Mouse (Mus musculus) stomach, embryonic 16.5 days (tissue): ENCODE measurements around the gene Elavl3. TPM values are rescaled to one million over a fixed set of nuclear protein-coding genes. Genes with fewer than 3 reads are reported as not detected.
A peak's percentile ranks its signal among the peaks of the same experiment; 100 is the strongest.

Experiments
- ATAC-seq: fragments of 200-750 bp; cut with Nextera tagmentation; 2 replicates; pipeline ENCODE4 v1.8.0; 2017; ENCODE audit warnings: moderate number of reproducible peaks, moderate TSS enrichment; ENCODE audit not compliant: insufficient read depth, low FRiP score
- H3K27ac ChIP-seq: fragments of 300-500 bp; sonication (generic); 2 replicates; pipeline ENCODE4 v1.5.1; 2014; ENCODE audit warnings: low read length
- H3K27me3 ChIP-seq: fragments of 300-500 bp; sonication (generic); 2 replicates; pipeline ENCODE4 v1.6.1; 2014; ENCODE audit warnings: low read length, control low read depth, mixed read lengths; ENCODE audit not compliant: control insufficient read depth, insufficient read depth
- H3K36me3 ChIP-seq: fragments of 300-500 bp; sonication (generic); 2 replicates; pipeline ENCODE4 v1.6.1; 2014; ENCODE audit warnings: low read length; ENCODE audit not compliant: control insufficient read depth, insufficient read depth
- H3K4me1 ChIP-seq: fragments of 300-500 bp; sonication (generic); 2 replicates; pipeline ENCODE4 v1.6.1; 2014; ENCODE audit warnings: low read length, control low read depth, mixed read lengths; ENCODE audit not compliant: control insufficient read depth, insufficient read depth
- H3K4me2 ChIP-seq: fragments of 300-500 bp; sonication (generic); 2 replicates; pipeline ENCODE4 v1.6.1; 2014; ENCODE audit warnings: low read depth, low read length, mixed read lengths
- H3K4me3 ChIP-seq: fragments of 300-500 bp; sonication (generic); replicated peaks from 2 replicates; pipeline ENCODE4 v1.5.1; 2014; ENCODE audit warnings: mild to moderate bottlenecking, low read length
- H3K9ac ChIP-seq: fragments of 300-500 bp; sonication (generic); 2 replicates; pipeline ENCODE4 v1.6.1; 2014; ENCODE audit warnings: low read length
- H3K9me3 ChIP-seq: fragments of 300-500 bp; sonication (generic); replicated peaks from 2 replicates; pipeline ENCODE4 v1.6.1; 2016; ENCODE audit warnings: low read length, control low read depth; ENCODE audit not compliant: control insufficient read depth
- WGBS: fragments of 180-500 bp; shearing (Covaris S2); extraction: QIAGEN DNeasy Blood & Tissue Kit; methylation state at CpG from one replicate; pipeline ENCODE4 v1.1.7; 2014; 5-methylcytosine and 5-hydroxymethylcytosine counted together
- polyA plus RNA-seq: library from polyadenylated mRNA; unstranded; fragments of >200 nt; fragmentation: Nextera tagmentation; extraction: Ambion mirVana; gene quantifications from 2 replicates; pipeline ENCODE4 v1.2.1, GENCODE M21; 2015

Elavl3 gene
- polyA plus RNA-seq: 1.9 and 2.1 TPM in 2 replicates

GRCm38 (mm10) chr9:22051958-22052254 lies at the start of gene Elavl3:
Elavl3 (minus strand) TSS chr9:22052023.
- WGBS: 2% methylated on average over 28 of the region's 28 CpGs
- no peak for ATAC-seq
- H3K9me3 ChIP-seq: no peaks in the 10 kb centered on the region
- H3K4me2 ChIP-seq: peak within 1 kb of the TSS; percentile 59
- peaks cover 18% of the 10 kb centered on the region for H3K4me1 ChIP-seq
- peak within 1 kb of the TSS; percentile 43 for H3K9ac ChIP-seq
- H3K27me3 ChIP-seq: peaks cover 56% of the 10 kb centered on the region
- H3K4me3 ChIP-seq: peak within 1 kb of the TSS; percentile 38
- H3K36me3 ChIP-seq: no peaks in the 10 kb centered on the region
- no peak within 1 kb of the TSS for H3K27ac ChIP-seq

DNA sequence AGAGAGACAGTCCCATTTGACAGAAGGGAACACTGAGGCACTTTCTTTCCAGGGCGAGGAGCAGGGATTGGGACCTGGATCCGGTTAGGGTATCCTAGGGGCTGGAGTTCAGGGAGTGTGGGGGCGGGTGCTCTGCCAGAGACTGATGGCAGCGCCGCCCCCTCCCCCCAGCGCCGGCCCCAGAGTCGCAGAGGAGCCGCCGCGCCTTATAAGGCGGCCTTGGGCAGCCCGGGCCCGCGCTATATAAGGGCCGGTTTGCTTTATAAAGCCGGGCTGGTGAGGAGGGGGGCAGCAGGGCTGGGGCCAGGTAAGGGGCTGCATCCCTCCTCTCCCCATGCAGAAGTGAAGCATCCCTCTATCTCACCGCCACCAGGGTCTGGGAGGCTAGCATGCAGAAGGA lies 48.1 kb upstream of the Elavl3 start:
- no peaks in the 10 kb centered on the region for H3K36me3 ChIP-seq
- peak; percentile 80 for ATAC-seq
- H3K4me3 ChIP-seq: peak overlapping the region; percentile 38
- peak overlapping the region; percentile 36 for H3K4me2 ChIP-seq
- WGBS: 2% methylated on average over 18 of the region's 18 CpGs
- 0 out of 2 replicates have a peak, but pooled peaks cover 4% of the 10 kb centered on the region for H3K4me1 ChIP-seq
- peaks cover 24% of the 10 kb centered on the region for H3K27me3 ChIP-seq
- peak overlapping the region; percentile 63 for H3K9ac ChIP-seq
- peak overlapping the region; percentile 84 for H3K27ac ChIP-seq
- no peaks in the 10 kb centered on the region for H3K9me3 ChIP-seq

DNA sequence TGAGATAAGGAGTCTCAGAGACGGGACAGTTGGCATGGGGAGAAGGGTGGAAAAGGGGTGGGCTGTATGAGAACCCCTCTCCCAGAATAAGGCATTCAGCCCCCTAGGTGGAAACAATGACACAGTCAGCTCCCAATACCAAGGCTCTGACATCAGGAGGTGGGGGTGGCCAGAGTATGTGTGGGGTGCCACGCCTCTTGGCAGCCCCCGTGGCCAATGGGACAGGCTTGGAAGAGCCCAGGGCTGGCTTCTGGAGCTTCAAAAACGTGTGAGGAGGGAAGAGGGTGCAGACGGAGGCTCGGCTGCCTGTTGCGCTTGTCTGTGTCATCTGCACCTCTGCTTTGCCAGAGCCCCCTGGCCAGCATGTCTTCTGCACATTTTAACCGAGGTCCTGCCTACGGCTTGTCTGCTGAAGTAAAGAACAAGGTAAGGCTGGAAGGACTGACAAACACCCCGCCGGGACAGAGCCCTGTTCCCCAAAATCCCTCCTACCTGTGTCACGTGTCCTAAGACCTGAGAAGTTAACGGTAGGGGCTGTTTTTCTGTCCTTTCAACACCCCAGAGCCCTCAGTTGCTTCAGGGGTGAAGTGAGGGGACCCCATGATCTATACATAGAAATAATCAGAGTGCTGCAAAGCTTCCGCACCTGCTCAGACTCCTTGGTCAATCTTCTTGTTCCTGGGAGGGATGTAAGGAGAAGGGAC lies 47.3 kb upstream of the Elavl3 start, which contains the start of gene Cnn1:
TSS of gene Cnn1 (plus strand) at position 224 of the 704 bp plus-strand sequence.
- Histone ChIP-seq H3K4me3 (peak within 1 kb of the TSS; percentile 38), H3K4me1 (0 out of 2 replicates have a peak, but pooled peaks cover 4% of the 10 kb centered on the region), H3K4me2 (peak within 1 kb of the TSS; percentile 36), H3K9me3 (no peaks in the 10 kb centered on the region), H3K9ac (peak within 1 kb of the TSS; percentile 63), H3K27me3 (peaks cover 24% of the 10 kb centered on the region), H3K36me3 (no peaks in the 10 kb centered on the region), H3K27ac (peak within 1 kb of the TSS; percentile 84)
- peak; percentile 62; the same call in 1 of the 2 replicates for ATAC-seq
- WGBS: 5% methylated on average over 14 of the region's 14 CpGs

GRCm38 (mm10) chr9:22095854-22096307 lies 44.1 kb upstream of the Elavl3 start:
- WGBS: 2% methylated on average over 24 of the region's 24 CpGs
- Histone ChIP-seq H3K4me2 (peak overlapping the region; percentile 59), H3K27ac (peak overlapping the region; percentile 15; the same call in 1 of the 2 replicates), H3K9me3 (no peaks in the 10 kb centered on the region), H3K4me1 (0 out of 2 replicates have a peak, but pooled peaks cover 4% of the 10 kb centered on the region), H3K27me3 (peaks cover 18% of the 10 kb centered on the region), H3K36me3 (no peaks in the 10 kb centered on the region), H3K4me3 (peak overlapping the region; percentile 35), H3K9ac (peak overlapping the region; percentile 69)
- peak; percentile 73 for ATAC-seq

DNA sequence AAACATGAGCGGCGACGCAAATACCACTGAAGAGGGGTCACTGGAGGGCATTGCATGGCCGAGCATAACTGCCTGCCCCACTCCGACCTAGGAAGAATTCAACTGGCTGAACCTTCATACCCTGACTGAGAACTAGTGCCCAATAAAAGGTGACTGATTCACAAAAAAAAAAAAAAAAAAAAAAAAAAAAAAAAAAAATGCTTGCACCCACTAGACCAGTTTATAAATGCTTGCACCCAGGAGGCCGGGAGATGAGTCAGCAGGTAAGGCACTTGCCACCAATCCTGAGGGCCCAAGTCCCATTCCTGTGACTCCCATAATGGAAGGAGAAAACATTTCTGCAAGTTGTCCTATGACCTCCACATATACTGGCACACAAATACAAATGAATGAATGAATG lies 40.9 kb upstream of the Elavl3 start:
- Histone ChIP-seq H3K27ac (no peak overlapping the region), H3K27me3 (no peaks in the 10 kb centered on the region), H3K4me2 (no peak overlapping the region), H3K4me1 (no peaks in the 10 kb centered on the region), H3K36me3 (no peaks in the 10 kb centered on the region), H3K4me3 (no peak overlapping the region), H3K9ac (no peak overlapping the region), H3K9me3 (no peaks in the 10 kb centered on the region)
- 83% methylated on average over 6 of the region's 6 CpGs for WGBS
- no peak for ATAC-seq

- Histone ChIP-seq H3K9ac (no peak overlapping the region), H3K4me3 (no peak overlapping the region), H3K27me3 (no peaks in the 10 kb centered on the region), H3K4me2 (no peak overlapping the region), H3K27ac (no peak overlapping the region), H3K9me3 (no peaks in the 10 kb centered on the region), H3K36me3 (no peaks in the 10 kb centered on the region), H3K4me1 (peaks cover 8% of the 10 kb centered on the region; the same call in 1 of the 2 replicates)
- WGBS: 83% methylated on average over 7 of the region's 7 CpGs
- no peak for ATAC-seq
Observed at GRCm38 (mm10) chr9:22089986-22090385, 38.2 kb upstream of the Elavl3 start.

DNA sequence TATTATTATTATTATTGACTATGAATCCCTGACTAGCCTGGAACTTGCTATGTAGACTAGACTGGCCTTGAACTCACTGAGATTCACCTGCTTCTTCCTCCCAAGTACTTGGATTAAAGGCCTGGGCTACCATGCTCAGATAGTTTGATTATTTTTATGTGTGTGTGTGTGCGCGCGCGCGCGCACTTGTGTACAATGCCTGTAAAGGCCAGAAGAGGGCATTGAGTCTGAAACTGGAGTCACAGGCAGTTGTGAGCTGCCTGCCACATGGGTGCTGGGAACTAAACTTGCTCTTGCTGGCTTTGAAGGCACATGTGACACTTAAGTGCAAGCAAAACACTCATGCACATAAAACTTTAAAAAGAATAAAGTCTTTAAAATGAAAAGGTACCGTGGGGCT lies 37.5 kb upstream of the Elavl3 start:
- Histone ChIP-seq H3K9me3 (no peaks in the 10 kb centered on the region), H3K27me3 (no peaks in the 10 kb centered on the region), H3K4me2 (no peak overlapping the region), H3K36me3 (no peaks in the 10 kb centered on the region), H3K9ac (no peak overlapping the region), H3K27ac (no peak overlapping the region), H3K4me1 (peaks cover 8% of the 10 kb centered on the region; the same call in 1 of the 2 replicates), H3K4me3 (no peak overlapping the region)
- ATAC-seq: no peak
- WGBS: 98% methylated on average over 7 of the region's 7 CpGs

DNA sequence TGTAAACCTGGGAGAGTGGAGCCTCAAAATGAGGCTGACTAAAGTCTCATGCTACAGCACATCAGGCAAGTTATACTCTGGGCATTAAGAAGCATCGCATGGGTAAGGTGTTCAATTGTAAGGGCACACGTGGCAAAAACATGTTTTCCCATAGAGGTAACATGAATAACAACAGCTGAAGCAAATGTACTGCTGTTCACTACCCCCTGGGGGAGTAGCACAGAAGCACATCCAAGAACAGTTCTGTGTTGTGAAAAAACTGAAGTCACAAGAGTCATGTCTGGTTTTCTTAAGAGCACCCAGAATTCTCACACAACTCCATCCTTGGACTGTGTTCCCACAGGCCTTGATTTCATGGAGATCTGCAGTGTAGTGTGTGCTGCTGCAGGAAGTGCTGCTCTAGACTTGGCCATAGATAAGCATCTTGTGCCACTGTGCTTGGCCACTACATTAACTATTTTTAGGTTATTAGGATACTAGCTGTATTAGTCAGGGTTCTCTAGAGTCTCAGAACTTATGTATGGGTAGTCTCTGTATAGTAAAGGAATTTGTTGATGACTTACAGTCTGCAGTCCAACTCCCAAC lies 35.3 kb upstream of the Elavl3 start:
- Histone ChIP-seq H3K27me3 (no peaks in the 10 kb centered on the region), H3K9ac (no peak overlapping the region), H3K36me3 (no peaks in the 10 kb centered on the region), H3K9me3 (no peaks in the 10 kb centered on the region), H3K27ac (no peak overlapping the region), H3K4me2 (no peak overlapping the region), H3K4me1 (peaks cover 8% of the 10 kb centered on the region; the same call in 1 of the 2 replicates), H3K4me3 (no peak overlapping the region)
- no peak for ATAC-seq
- WGBS: 84% methylated on average over 2 of the region's 2 CpGs

DNA sequence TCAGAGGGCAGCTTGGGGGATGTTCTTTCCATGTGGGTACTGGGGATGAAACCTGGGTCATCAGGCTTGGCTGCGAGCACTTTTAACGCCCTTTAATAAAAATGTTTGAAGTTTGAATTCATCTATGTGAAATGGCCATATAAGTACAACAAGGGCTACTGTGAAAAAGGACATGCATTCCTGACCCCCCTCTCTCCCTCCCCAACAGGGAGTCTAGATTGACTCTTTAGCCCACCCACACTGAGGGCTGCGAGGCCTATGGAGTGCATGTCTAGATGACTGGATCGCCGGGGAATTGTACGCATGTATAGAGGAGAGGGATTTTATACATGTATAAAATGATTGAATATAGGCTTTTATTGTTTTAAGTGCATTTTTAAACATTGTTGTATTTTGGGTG lies 34.2 kb upstream of the Elavl3 start:
- peak overlapping the region; percentile 94 for H3K27ac ChIP-seq
- peak overlapping the region; percentile 88 for H3K4me3 ChIP-seq
- no peaks in the 10 kb centered on the region for H3K36me3 ChIP-seq
- 50% methylated on average over 6 of the region's 6 CpGs for WGBS
- peak overlapping the region; percentile 75 for H3K4me2 ChIP-seq
- H3K4me1 ChIP-seq: peaks cover 8% of the 10 kb centered on the region; the same call in 1 of the 2 replicates
- H3K27me3 ChIP-seq: no peaks in the 10 kb centered on the region
- ATAC-seq: peak; percentile 38; the same call in 1 of the 2 replicates
- H3K9ac ChIP-seq: peak overlapping the region; percentile 83
- no peaks in the 10 kb centered on the region for H3K9me3 ChIP-seq
